ENCODE assay signal across 8 mouse cellular contexts in genomic region chr15:60822101-60822802, GRCm38 (mm10). TPM values are rescaled to one million over a fixed set of nuclear protein-coding genes. Genes with fewer than 3 reads are reported as not detected.
DNase-seq lines count a peak whose midpoint lies in the region; ATAC-seq and TF ChIP-seq lines count a peak whose summit lies in the region.

No protein-coding gene starts in this region.

- ATAC-seq in forebrain, embryonic 14.5 days = peak; percentile 10; the same call in 1 of the 2 replicates
- ATAC-seq in hindbrain, embryonic 15.5 days (ENCODE audit: low FRiP score, low read depth) = peak; percentile 12; the same call in 1 of the 2 replicates
- 0 out of 2 replicates have a peak, but pooled peaks have one; percentile 11 for ATAC-seq in stomach, embryonic 14.5 days (ENCODE audit: insufficient number of reproducible peaks, insufficient read depth, low FRiP score, low read depth)

- no peak overlapping the region for H3K9ac ChIP-seq in ES-E14 (ENCODE audit: insufficient read depth, low read depth, low read length, poor library complexity, severe bottlenecking)
- H3K9ac ChIP-seq in forebrain, embryonic 14.5 days (ENCODE audit: low read length) = peak overlapping the region; percentile 78
- peak overlapping the region; percentile 69 for H3K9ac ChIP-seq in hindbrain, embryonic 15.5 days
- H3K9ac ChIP-seq in stomach, embryonic 14.5 days (replicated peaks; ENCODE audit: low read depth, low read length) = peak overlapping the region; percentile 64; the same call in 1 of the 2 replicates

- H3K9me3 ChIP-seq in ES-E14 (ENCODE audit: control insufficient read depth, insufficient read depth, low read depth, low read length) = no peaks in the 10 kb centered on the region
- H3K9me3 ChIP-seq in forebrain, embryonic 14.5 days (replicated peaks; ENCODE audit: control insufficient read depth, low read length) = no peaks in the 10 kb centered on the region
- no peaks in the 10 kb centered on the region for H3K9me3 ChIP-seq in hindbrain, embryonic 15.5 days
- no peaks in the 10 kb centered on the region for H3K9me3 ChIP-seq in midbrain, embryonic 10.5 days (replicated peaks)
- H3K9me3 ChIP-seq in stomach, embryonic 14.5 days (ENCODE audit: control insufficient read depth, low read depth, low read length) = no peaks in the 10 kb centered on the region

- no peaks in the 10 kb centered on the region; the same call in 1 of the 2 replicates for H3K36me3 ChIP-seq in ES-E14 (ENCODE audit: control insufficient read depth, insufficient read depth, low read length, poor library complexity, severe bottlenecking)
- H3K36me3 ChIP-seq in forebrain, embryonic 14.5 days (ENCODE audit: control insufficient read depth, insufficient read depth, low read length) = no peaks in the 10 kb centered on the region
- no peaks in the 10 kb centered on the region for H3K36me3 ChIP-seq in hindbrain, embryonic 15.5 days
- H3K36me3 ChIP-seq in midbrain, embryonic 10.5 days = peaks cover 20% of the 10 kb centered on the region
- H3K36me3 ChIP-seq in stomach, embryonic 14.5 days (ENCODE audit: control insufficient read depth, insufficient read depth, low read length) = no peaks in the 10 kb centered on the region

- no peak for DNase-seq in ES-E14 (ENCODE audit: low read depth, low spot score)
- DNase-seq in adrenal gland, postnatal 14 days = peak; percentile 43
- peak; percentile 77 for DNase-seq in forebrain, embryonic 14.5 days (ENCODE audit: low spot score)
- DNase-seq in layer of hippocampus, postnatal 36 days = peak; percentile 28
- DNase-seq in midbrain, embryonic 10.5 days (ENCODE audit: low spot score) = peak; percentile 59
- DNase-seq in c-Kit-positive CD71-positive TER-119-positive erythroid progenitor cells, embryonic 14.5 days (ENCODE audit: low spot score) = no peak

- H3K4me2 ChIP-seq in forebrain, embryonic 14.5 days (ENCODE audit: low read length) = peak overlapping the region; percentile 100
- peak overlapping the region; percentile 98 for H3K4me2 ChIP-seq in hindbrain, embryonic 15.5 days
- peak overlapping the region; percentile 99 for H3K4me2 ChIP-seq in stomach, embryonic 14.5 days (replicated peaks; ENCODE audit: low read depth, low read length)

- in situ Hi-C loops in ES-E14 (cut with MboI; ENCODE audit: low sequenced_read_pairs in 2 of 2, unreplicated experiment in 2 of 2) = no loop called here

- peak overlapping the region; percentile 78 to 80 for H3K4me3 ChIP-seq in ES-E14 (ENCODE audit: insufficient read depth in 1 of 2, low read depth in 1 of 2, low read length in 2 of 2, poor library complexity in 1 of 2, severe bottlenecking in 1 of 2)
- H3K4me3 ChIP-seq in forebrain, embryonic 14.5 days (ENCODE audit: low read depth, low read length) = peak overlapping the region; percentile 60
- H3K4me3 ChIP-seq in hindbrain, embryonic 15.5 days = peak overlapping the region; percentile 66
- peak overlapping the region; percentile 77 for H3K4me3 ChIP-seq in midbrain, embryonic 10.5 days
- H3K4me3 ChIP-seq in stomach, embryonic 14.5 days (ENCODE audit: low read depth, low read length) = peak overlapping the region; percentile 75

- H3K27ac ChIP-seq in ES-E14 (ENCODE audit: insufficient read depth, low read depth, low read length, poor library complexity, severe bottlenecking) = no peak overlapping the region
- H3K27ac ChIP-seq in forebrain, embryonic 14.5 days (ENCODE audit: low read depth, low read length) = peak overlapping the region; percentile 70; the same call in 1 of the 2 replicates
- H3K27ac ChIP-seq in hindbrain, embryonic 15.5 days (replicated peaks) = peak overlapping the region; percentile 62
- H3K27ac ChIP-seq in midbrain, embryonic 10.5 days (replicated peaks) = peak overlapping the region; percentile 87
- peak overlapping the region; percentile 95; the same call in 1 of the 2 replicates for H3K27ac ChIP-seq in stomach, embryonic 14.5 days (ENCODE audit: low read length)

- no peaks in the 10 kb centered on the region for H3K27me3 ChIP-seq in forebrain, embryonic 14.5 days (replicated peaks; ENCODE audit: control insufficient read depth, insufficient read depth, low read length)
- no peaks in the 10 kb centered on the region for H3K27me3 ChIP-seq in hindbrain, embryonic 15.5 days
- H3K27me3 ChIP-seq in midbrain, embryonic 10.5 days (ENCODE audit: low read depth, poor library complexity, severe bottlenecking) = peaks cover 13% of the 10 kb centered on the region
- no peaks in the 10 kb centered on the region for H3K27me3 ChIP-seq in stomach, embryonic 14.5 days (ENCODE audit: control insufficient read depth, insufficient read depth, low read length)

- peaks cover 0 to 3% of the 10 kb centered on the region in 2 experiments; a peak in 1 of 4 replicates for H3K4me1 ChIP-seq in ES-E14 (ENCODE audit: control insufficient read depth in 2 of 2, insufficient read depth in 2 of 2, low read length in 2 of 2, poor library complexity in 1 of 2)
- peaks cover 6% of the 10 kb centered on the region for H3K4me1 ChIP-seq in forebrain, embryonic 14.5 days (ENCODE audit: control insufficient read depth, insufficient read depth, low read length)
- peaks cover 24% of the 10 kb centered on the region for H3K4me1 ChIP-seq in hindbrain, embryonic 15.5 days (replicated peaks)
- peaks cover 44% of the 10 kb centered on the region for H3K4me1 ChIP-seq in midbrain, embryonic 10.5 days
- H3K4me1 ChIP-seq in stomach, embryonic 14.5 days (ENCODE audit: control insufficient read depth, insufficient read depth, low read length) = peaks cover 9% of the 10 kb centered on the region; the same call in 1 of the 2 replicates

- 2% methylated on average over 10 of the region's 10 CpGs for WGBS in forebrain, embryonic 14.5 days
- 3% methylated on average over 10 of the region's 10 CpGs for WGBS in hindbrain, embryonic 15.5 days
- 3% methylated on average over 10 of the region's 10 CpGs for WGBS in midbrain, embryonic 10.5 days
- 4% methylated on average over 10 of the region's 10 CpGs for WGBS in stomach, embryonic 14.5 days

TF ChIP-seq in ES-E14, 5 proteins besides CTCF, POLR2A, EP300 and RAD21:
- TF ChIP-seq MAFK (IDR thresholded peaks at IDR 0.05; ENCODE audit: insufficient read depth, low read depth, low read length) (no peak), CHD2 (IDR thresholded peaks at IDR 0.05; ENCODE audit: low read depth, low read length) (no peak), ZC3H11A (IDR thresholded peaks at IDR 0.05; ENCODE audit: borderline replicate concordance, low read depth, low read length) (no peak), HCFC1 (IDR thresholded peaks at IDR 0.05; ENCODE audit: borderline replicate concordance, insufficient read depth, low read length) (no peak), ZNF384 (IDR thresholded peaks at IDR 0.05; ENCODE audit: low read depth, low read length) (no peak)

RNA-seq across cellular contexts. Expression of gene Fam84b, which starts 31.3 kb away (rescaled TPM):
- 3.1 and 3.7 TPM in 2 replicates for total RNA-seq in ES-E14 (2012; rRNA removed)
- total RNA-seq in adrenal gland, postnatal 14 days (2021) = 16.7 and 18.7 TPM in 2 replicates
- polyA plus RNA-seq in forebrain, embryonic 14.5 days (2014; fragmentation: Nextera tagmentation; extraction: Ambion mirVana) = 11.8 and 14.4 TPM in 2 replicates
- 8.8 and 12.2 TPM in 2 replicates for polyA plus RNA-seq in hindbrain, embryonic 15.5 days (2015; fragmentation: Nextera tagmentation; extraction: Ambion mirVana)
- 10 to 100 TPM; 13.8 to 15.1 TPM for total RNA-seq in layer of hippocampus, postnatal 36 days (2021)
- polyA plus RNA-seq in midbrain, embryonic 10.5 days (2016; fragmentation: Nextera tagmentation; extraction: Ambion mirVana) = 9.6 and 11.8 TPM in 2 replicates
- polyA plus RNA-seq in stomach, embryonic 14.5 days (2014; fragmentation: Nextera tagmentation; extraction: Ambion mirVana) = 17.0 and 17.6 TPM in 2 replicates

Comparison
In these comparisons a context has a peak if more than half of its experiments do, and no peak if none do; other contexts are left out.
1. DNase-seq: peak in adrenal gland, postnatal 14 days (single experiment), forebrain, embryonic 14.5 days (single experiment), layer of hippocampus, postnatal 36 days (2 of 2) and midbrain, embryonic 10.5 days (single experiment); none in ES-E14 (single experiment) and c-Kit-positive CD71-positive TER-119-positive erythroid progenitor cells, embryonic 14.5 days (single experiment).
2. Peak in every context shown above with its lines, with median percentiles within 50 percentile points of each other: H3K4me3 ChIP-seq, ATAC-seq and H3K4me2 ChIP-seq.